Mouse (Mus musculus) heart, adult 18-20 months (tissue): ENCODE data around the gene Lat. TPM values are rescaled to one million over a fixed set of nuclear protein-coding genes. Genes with fewer than 3 reads are reported as not detected.
A peak's percentile ranks its signal among the peaks of the same experiment; 100 is the strongest.
"Not testable (repeated sequence)": the region's sequence is repeated elsewhere in the genome, so short reads cannot be mapped to it uniquely, and the experiment has no call there.

ENCODE experiments used
- DNase-seq, 2 experiments: peaks; one replicate each; pipeline ENCODE4 v3.0.0; 2021 to 2022; ENCODE audit warnings: mixed read lengths in 1 of 2
- long read RNA-seq, 2 experiments: library from polyadenylated mRNA; stranded (forward); transcript quantifications; one replicate each; pipeline ENCODE4 v2.0.0; 2021
- total RNA-seq, 2 experiments: library from RNA; stranded (reverse); gene quantifications; 2 replicates each; pipeline ENCODE4 v1.2.3; 2021

The Lat gene
- total RNA-seq = 1 to 10 TPM in 1 of 2 experiments, under 1 TPM in 1; 0.52 to 5.7 TPM
- long read RNA-seq, experiment 1, partial matches to known transcripts = 0 of 2 reads
- long read RNA-seq, experiment 1, other reads (novel, unspliced or antisense) = 1 of 2 reads
- long read RNA-seq, experiment 2, partial matches to known transcripts = 0 of 4 reads
- long read RNA-seq, experiment 2, other reads (novel, unspliced or antisense) = 1 of 4 reads

- peak in 1 of 2 experiments; percentile 41 for DNase-seq
These were observed at the start of gene Lat for GRCm38 (mm10) chr7:126369393-126369792. Gene Lat (minus strand): TSS chr7:126369570.

DNA sequence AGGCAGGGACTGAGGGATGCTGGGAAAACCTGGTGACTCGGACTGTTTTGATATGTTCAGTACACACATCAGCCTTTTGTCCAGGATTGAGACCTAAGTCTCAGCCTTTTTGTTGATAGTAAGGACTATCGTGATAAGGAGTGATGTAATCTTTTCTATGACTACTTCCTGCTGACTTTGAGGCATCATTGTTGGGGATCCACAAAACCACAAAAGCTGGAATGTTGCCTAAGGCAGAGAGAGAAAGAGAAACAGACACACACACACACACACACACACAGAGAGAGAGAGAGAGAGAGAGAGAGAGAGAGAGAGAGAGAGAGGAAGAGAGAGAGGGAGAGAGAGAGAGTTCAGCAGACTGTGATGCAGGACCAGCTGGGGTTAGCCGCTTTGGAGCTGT lies 49.1 kb upstream of the Lat start:
- no peak for DNase-seq

GRCm38 (mm10) chr7:126417606-126418005 lies 48.2 kb upstream of the Lat start:
- no peak for DNase-seq

GRCm38 (mm10) chr7:126417045-126417444 lies 47.7 kb upstream of the Lat start:
- DNase-seq = no peak

GRCm38 (mm10) chr7:126416615-126417014 lies 47.2 kb upstream of the Lat start:
- no peak for DNase-seq

DNA sequence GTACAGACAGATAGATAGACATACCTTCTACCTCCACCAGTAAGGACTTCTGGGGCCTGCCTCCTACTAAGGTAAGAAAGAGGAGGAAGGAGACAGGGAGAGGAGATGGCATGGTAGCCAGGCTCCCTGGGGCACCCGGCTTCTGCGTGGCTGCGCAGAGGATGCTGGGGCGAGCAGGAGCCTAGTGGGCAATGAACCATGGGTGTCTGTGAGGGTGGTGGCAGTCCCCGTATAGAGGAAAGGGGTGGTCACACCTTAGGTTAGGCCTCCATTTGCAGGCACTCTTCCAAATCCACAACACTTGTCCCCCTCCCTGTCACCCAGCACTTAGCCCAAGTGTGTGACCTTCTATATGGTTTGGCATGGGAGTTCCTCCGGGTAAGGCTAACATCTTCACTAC lies 45.4 kb upstream of the Lat start, which contains the start of gene Cd19:
Gene Cd19 (minus strand): TSS at position 165 of the 400 bp plus-strand sequence.
- DNase-seq = peak in 1 of 2 experiments; percentile 18

GRCm38 (mm10) chr7:126411061-126411460 lies 41.7 kb upstream of the Lat start:
- no peak for DNase-seq

DNA sequence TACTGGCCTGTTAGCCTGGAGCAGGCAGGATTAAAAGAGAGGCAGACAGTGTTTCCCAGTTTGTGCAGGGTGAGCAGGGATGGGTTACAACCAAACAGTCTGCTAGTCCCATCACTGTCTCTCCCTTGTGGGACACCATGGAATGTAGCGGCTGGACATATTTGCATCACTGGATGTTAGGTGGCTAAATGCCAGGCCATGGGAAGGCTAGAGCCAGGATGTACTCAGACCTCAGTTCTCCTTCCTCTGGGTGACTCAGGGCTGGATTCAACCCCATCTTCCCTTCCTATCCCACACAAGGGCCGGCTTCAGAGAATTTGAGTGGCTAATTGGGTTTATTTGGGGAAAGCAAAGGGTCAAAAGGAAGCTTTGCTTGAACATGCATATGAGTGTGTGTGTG lies 39.3 kb upstream of the Lat start:
- DNase-seq = no peak

DNA sequence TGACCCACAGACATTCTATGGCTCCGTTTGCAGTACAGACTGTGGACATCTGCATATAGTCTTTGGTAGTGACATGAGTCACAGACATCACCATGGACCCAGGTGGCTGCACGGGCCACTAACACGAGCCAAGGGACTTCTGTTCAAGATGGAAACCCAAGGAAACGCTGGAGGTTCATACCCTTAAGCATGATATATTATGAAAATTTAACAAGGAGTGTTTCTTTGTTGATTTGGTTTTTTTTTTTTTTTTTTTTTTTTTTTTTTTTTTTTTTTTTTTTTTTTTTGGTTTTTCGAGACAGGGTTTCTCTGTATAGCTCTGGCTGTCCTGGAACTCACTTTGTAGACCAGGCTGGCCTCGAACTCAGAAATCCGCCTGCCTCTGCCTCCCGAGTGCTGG lies 33.1 kb upstream of the Lat start:
- not testable (repeated sequence) for DNase-seq

DNA sequence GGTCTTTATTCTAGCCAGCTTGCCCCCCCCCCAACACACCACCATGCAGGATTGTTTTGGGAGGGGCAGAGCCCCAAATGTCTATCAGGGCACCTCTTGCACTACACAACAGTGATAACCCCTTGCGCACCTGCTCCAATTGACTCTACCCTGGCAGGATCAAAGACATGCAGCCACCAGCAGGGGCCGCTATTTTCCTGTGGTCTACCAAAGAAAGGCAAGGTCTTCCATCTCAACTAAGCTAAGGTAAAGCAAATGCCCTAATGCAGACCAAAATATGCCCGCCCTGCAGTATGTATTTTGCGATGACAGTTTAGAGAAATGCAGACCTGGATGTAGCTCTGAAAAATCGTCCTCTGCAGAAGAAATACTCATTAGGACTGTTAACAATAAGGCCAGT lies 30.2 kb upstream of the Lat start:
- peak; percentile 76 to 90 for DNase-seq

DNA sequence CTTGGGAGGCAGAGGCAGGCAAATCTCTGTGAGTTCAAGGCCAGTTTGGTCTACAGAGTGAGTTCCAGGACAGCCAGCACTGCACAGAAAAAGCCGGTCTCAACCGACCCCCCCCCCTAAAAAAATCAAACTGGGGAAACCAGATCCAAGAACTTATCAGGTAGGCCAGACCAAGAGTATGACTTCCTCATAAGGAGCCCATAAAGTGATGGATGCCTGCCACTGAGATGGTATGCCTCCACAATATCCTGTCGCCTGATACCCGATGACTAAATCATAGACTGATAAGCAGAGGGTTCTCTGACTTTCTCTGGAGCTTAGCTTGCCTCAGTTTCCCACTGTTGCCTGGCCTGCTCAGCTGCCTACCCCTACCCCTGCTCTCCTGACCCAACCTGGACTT lies 28.5 kb upstream of the Lat start:
- DNase-seq = no peak

DNA sequence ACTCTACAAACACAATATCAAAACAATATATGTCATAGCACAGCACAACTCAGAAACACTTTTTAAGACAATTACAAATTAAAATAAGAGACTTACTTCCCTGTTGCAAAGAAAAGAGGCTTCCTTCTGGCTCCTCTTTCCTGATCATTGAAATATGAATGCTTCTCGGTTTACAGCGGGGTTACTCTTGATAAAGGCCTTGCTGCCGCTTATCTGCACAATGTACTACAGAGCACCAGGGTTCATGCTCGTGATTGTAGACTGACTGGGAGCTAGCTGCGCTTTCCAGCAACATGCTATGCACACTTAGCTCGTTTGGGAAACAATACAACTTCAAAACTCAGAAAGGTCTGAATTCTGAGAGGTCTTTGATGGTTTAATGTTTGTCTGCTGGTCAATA lies 27.9 kb upstream of the Lat start:
- DNase-seq = peak in 1 of 2 experiments; percentile 21

DNA sequence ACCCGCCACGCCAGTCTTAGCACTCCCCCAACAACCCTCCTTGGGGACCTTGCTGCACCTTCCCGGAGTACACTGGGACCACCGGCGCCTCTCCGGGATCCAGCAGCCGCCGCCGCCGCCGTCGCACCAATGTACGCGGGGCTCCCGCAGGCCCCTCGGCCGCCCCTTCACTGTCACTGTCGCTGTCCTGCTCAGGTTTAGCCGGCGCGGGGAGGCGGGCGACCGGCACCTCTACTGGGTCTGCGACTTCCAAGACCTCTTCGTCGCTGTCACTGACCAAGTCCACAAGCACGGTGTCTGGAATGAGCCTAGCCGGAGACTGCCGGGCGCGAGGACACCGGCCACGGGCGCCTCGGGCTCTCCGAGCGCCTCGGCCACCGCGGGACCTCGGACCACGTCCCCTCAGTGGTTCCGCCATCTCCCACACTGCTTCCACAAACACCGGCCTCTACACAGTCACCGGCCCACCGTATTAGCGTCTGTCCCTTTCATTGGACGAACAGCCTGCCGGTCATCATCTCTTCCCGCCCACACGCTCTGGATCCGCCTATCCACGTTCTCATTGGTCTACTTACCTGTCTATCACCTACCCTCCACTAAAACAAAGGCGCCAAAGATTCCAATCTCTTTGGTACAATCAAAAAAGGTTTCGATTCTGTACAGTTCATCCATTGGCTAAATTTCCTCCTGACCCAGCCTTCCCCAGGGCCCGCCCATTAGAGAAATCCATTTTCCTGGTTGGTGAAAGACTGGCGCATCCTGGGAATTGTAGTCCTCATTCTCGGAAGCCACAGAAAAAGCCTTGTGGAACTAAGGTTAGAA lies 27.1 kb upstream of the Lat start, which contains the start of gene Nfatc2ip:
Gene Nfatc2ip (minus strand): TSS at position 440 of the 822 bp plus-strand sequence.
- peak; percentile 98 to 99 for DNase-seq

- DNase-seq = not testable (repeated sequence)
These were observed 22.9 kb upstream of the Lat start for GRCm38 (mm10) chr7:126392086-126392884.

GRCm38 (mm10) chr7:126388185-126388584 lies 18.8 kb upstream of the Lat start:
- no peak for DNase-seq

- no peak for DNase-seq
These were observed 14.2 kb upstream of the Lat start for GRCm38 (mm10) chr7:126383565-126383964.

DNA sequence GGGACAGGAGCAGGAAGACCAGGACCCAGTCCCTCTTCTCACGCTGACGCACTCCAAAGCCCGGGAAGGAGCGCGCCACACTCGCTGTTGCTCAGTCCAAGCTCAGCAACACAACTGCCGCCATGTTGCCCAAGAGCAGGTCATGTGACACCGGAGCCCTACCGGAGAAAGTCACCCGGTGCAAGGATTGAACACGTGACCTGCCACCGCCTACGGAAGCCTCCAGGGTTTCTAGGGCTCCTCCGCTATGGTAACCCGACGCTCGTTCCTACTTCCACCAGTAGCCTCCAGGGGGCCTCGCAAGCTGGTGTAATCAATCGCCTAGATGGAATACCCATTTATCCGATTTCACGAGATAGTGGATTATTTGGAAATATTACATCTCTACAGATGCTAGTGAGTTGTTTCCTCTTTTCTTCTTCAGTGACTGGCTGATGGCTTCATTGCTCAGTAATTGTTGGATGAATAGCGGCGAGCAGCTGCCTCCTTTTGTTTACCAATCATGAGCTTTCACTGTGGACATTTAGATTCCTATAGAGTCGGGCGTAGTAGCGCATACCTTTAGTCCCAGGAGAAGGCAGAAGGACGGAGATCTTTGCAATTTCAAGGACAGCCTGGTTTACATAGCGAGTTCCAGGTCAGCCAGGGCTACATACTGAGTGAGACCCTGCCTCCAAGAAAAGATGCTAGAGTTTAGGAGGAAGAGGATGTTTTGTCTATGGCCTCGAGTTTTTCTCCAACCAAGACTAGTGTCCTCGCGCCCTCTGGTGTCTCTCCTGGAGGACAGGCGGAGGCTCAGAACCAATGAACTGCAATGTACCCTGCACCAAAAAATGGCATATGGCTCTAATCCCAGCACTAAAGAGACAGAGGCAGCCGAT lies 8.1 kb upstream of the Lat start, which contains the start of gene Spns1:
Gene Spns1 (minus strand): TSS at position 173 of the 881 bp plus-strand sequence.
- DNase-seq = peak; percentile 97

DNA sequence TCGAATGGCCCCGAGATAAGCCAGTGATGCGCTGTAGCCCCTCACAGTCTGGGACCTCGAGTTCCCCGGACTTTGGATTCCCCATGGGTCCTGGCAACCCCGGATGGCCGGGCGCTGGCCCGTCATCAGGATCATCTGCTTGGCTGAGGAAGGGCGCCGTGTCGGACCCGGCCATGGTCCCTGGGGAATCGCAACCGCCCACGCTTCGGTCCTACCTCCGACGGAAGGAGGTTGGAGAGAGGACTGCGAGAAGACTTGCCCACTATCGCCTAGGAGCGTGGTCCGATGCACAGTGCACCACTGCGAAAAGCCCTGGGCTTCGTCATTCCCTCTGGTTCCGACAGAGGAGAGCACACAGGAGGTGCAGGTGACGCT lies 7.5 kb upstream of the Lat start:
- DNase-seq = peak in 1 of 2 experiments; percentile 12

GRCm38 (mm10) chr7:126375012-126375411 lies 5.6 kb upstream of the Lat start:
- DNase-seq = no peak

DNA sequence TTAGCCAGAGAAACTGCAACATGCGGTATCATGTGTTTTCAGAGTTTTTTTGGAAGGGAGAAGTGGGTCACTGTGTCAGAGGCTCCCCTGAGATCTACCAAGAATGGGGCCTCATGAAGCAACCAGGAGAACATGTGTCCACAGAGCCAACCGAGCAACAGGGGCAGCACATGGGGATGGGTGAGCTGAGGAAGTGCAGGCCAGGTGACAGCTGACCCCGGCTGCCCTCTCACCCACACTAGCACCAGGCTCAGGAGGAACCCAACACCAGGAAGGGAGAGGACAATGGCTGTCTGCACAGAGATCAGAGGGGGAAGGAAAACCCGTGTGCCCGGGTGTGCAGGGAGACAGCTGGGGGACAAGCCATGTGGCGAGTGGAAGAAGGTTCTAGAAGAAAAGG lies 5.2 kb upstream of the Lat start:
- DNase-seq = no peak

DNA sequence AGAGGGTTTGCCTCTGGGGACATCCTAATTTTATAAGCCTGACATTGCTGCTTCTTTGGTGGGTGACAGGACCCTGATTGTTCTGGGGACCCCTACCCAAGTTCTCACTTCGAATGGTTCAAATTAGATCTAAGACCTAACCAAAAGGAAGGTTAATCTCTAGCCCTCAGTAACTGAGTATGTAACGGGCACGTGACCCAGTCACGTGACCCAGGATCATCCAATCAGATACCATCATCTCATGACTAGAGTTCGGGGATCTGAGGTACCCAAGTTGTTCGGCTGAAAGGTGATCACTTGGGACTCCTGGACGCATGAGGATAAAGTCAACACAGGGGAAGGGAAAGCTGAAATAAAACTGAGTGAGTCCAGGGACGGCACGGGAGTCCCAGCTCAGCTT lies 3.6 kb upstream of the Lat start:
- no peak for DNase-seq

DNA sequence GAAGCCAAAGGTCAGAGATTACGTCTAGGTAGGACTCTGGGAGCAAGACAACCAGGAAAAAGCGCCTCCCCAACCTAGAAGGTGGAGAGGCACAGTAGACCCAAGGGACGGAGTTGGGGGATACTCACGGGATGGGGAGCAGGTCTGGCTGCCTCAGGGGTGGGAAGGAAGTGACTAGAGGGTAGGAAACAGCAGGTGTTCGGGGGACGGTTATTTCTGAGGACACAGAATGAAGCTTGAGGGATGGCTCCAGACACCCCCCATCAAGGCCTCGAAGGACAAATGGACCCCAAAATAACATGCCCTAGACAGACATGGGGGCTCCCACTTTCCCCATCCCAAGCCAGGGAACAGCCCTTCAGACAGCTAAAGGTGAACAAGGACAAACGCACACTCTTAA lies 1.0 kb downstream of the Lat start:
- DNase-seq = no peak
